8 mouse cellular contexts compared by ENCODE assay signal in the genomic region with DNA sequence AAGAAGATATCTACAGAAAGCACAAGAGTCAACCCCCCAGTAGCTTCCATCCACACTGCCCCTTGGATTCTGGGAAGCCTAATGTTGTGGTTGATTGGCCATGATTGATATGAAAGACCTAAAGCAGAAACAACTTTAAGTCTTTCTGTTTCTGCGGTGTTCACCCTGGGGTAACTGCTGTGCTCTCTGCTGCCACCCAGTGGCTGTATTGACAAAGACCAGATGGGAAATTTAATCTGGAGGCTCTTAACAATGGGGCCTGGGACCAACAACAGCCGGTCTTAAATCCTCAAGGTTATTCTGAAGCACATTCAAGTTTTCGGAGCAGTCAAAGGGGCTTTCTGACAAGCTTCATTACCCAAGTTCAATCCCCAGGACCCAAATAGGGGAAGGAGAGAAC. TPM values are rescaled to one million over a fixed set of nuclear protein-coding genes. Genes with fewer than 3 reads are reported as not detected.
A peak's percentile ranks its signal among the peaks of the same experiment; 100 is the strongest.
DNase-seq lines count a peak whose midpoint lies in the region; ATAC-seq and TF ChIP-seq lines count a peak whose summit lies in the region.

No protein-coding gene starts in this region.

- no peaks in the 10 kb centered on the region for H3K4me1 ChIP-seq in forebrain, embryonic 10.5 days
- no peaks in the 10 kb centered on the region for H3K4me1 ChIP-seq in forebrain, embryonic 12.5 days
- H3K4me1 ChIP-seq in forebrain, embryonic 11.5 days (replicated peaks; ENCODE audit: control insufficient read depth, insufficient read depth, low read length), result no peaks in the 10 kb centered on the region
- H3K4me1 ChIP-seq in midbrain, postnatal 0 days (ENCODE audit: insufficient read depth, low read length), result no peaks in the 10 kb centered on the region

- 15% methylated on average over 3 of the region's 3 CpGs for WGBS in forebrain, embryonic 10.5 days
- whole genome bisulfite sequencing in forebrain, embryonic 12.5 days, result 12% methylated on average over 3 of the region's 3 CpGs
- WGBS in forebrain, embryonic 11.5 days, result 14% methylated on average over 3 of the region's 3 CpGs
- WGBS in midbrain, postnatal 0 days, result 5% methylated on average over 3 of the region's 3 CpGs

- no peak overlapping the region for H3K27ac ChIP-seq in forebrain, embryonic 10.5 days
- H3K27ac ChIP-seq in forebrain, embryonic 12.5 days, result no peak overlapping the region
- no peak overlapping the region for H3K27ac ChIP-seq in forebrain, embryonic 11.5 days (ENCODE audit: low read depth, low read length)
- H3K27ac ChIP-seq in midbrain, postnatal 0 days (ENCODE audit: low read depth, low read length), result no peak overlapping the region

- H3K9ac ChIP-seq in forebrain, embryonic 12.5 days, result no peak overlapping the region
- no peak overlapping the region for H3K9ac ChIP-seq in forebrain, embryonic 11.5 days (ENCODE audit: low read length)
- no peak overlapping the region for H3K9ac ChIP-seq in midbrain, postnatal 0 days (replicated peaks; ENCODE audit: low read length, poor library complexity, severe bottlenecking)

- intact Hi-C loops in left cerebral cortex, postnatal 10 days (cut with DNase I), result loop anchor here (2.0 to 10.0 kb wide), 3 partner anchors 73 to 401 kb away; a partner anchor contains a TSS

- no peak overlapping the region for H3K4me3 ChIP-seq in forebrain, embryonic 10.5 days
- no peak overlapping the region for H3K4me3 ChIP-seq in forebrain, embryonic 12.5 days (replicated peaks)
- no peak overlapping the region for H3K4me3 ChIP-seq in forebrain, embryonic 11.5 days (ENCODE audit: low read depth, low read length)
- H3K4me3 ChIP-seq in midbrain, postnatal 0 days (ENCODE audit: low read depth, low read length), result no peak overlapping the region

- peak; percentile 94 for TF ChIP-seq CTCF in midbrain, postnatal 0 days (IDR thresholded peaks at IDR 0.05)

- ATAC-seq in forebrain, embryonic 12.5 days (ENCODE audit: low FRiP score), result no peak
- ATAC-seq in forebrain, embryonic 11.5 days (replicated peaks; ENCODE audit: low FRiP score), result no peak
- no peak for ATAC-seq in midbrain, postnatal 0 days (ENCODE audit: low FRiP score)

- no peaks in the 10 kb centered on the region for H3K36me3 ChIP-seq in forebrain, embryonic 10.5 days (replicated peaks)
- no peaks in the 10 kb centered on the region for H3K36me3 ChIP-seq in forebrain, embryonic 12.5 days (replicated peaks)
- no peaks in the 10 kb centered on the region for H3K36me3 ChIP-seq in forebrain, embryonic 11.5 days (ENCODE audit: control insufficient read depth, insufficient read depth, low read length)
- H3K36me3 ChIP-seq in midbrain, postnatal 0 days (ENCODE audit: insufficient read depth, low read length), result no peaks in the 10 kb centered on the region
- H3K36me3 ChIP-seq in splenic B cell, adult 2 months (ENCODE audit: control insufficient read depth, insufficient read depth, low read length, poor library complexity, severe bottlenecking), result no peaks in the 10 kb centered on the region

- DNase-seq in forebrain, embryonic 10.5 days (ENCODE audit: extremely low spot score, low spot score), result peak; percentile 71
- DNase-seq in brain, adult 2 months (ENCODE audit: low read depth, low spot score), result peak; percentile 79
- peak; percentile 87 for DNase-seq in forebrain, embryonic 11.5 days (ENCODE audit: low spot score)
- DNase-seq in heart, postnatal 4 days, result peak; percentile 92
- peak; percentile 69 to 77 for DNase-seq in left cerebral cortex, postnatal 10 days (ENCODE audit: extremely low spot score in 1 of 2, low spot score in 2 of 2)
- peak; percentile 84 for DNase-seq in midbrain, postnatal 0 days (ENCODE audit: low spot score)
- peak; percentile 85 for DNase-seq in splenic B cell, adult 2 months (ENCODE audit: low read depth, low spot score)

- H3K4me2 ChIP-seq in forebrain, embryonic 12.5 days, result no peak overlapping the region
- no peak overlapping the region for H3K4me2 ChIP-seq in forebrain, embryonic 11.5 days (ENCODE audit: low read depth, low read length, severe bottlenecking)
- H3K4me2 ChIP-seq in midbrain, postnatal 0 days (ENCODE audit: low read depth, low read length, poor library complexity, severe bottlenecking), result no peak overlapping the region

- no peaks in the 10 kb centered on the region for H3K27me3 ChIP-seq in forebrain, embryonic 10.5 days (ENCODE audit: poor library complexity, severe bottlenecking)
- H3K27me3 ChIP-seq in forebrain, embryonic 12.5 days, result no peaks in the 10 kb centered on the region
- H3K27me3 ChIP-seq in forebrain, embryonic 11.5 days (ENCODE audit: control insufficient read depth, insufficient read depth, low read length), result no peaks in the 10 kb centered on the region
- no peaks in the 10 kb centered on the region for H3K27me3 ChIP-seq in midbrain, postnatal 0 days (ENCODE audit: insufficient read depth, low read length)
- no peaks in the 10 kb centered on the region for H3K27me3 ChIP-seq in splenic B cell, adult 2 months (ENCODE audit: control insufficient read depth, insufficient read depth, low read length, poor library complexity, severe bottlenecking)

- H3K9me3 ChIP-seq in forebrain, embryonic 10.5 days, result no peaks in the 10 kb centered on the region
- H3K9me3 ChIP-seq in forebrain, embryonic 12.5 days, result no peaks in the 10 kb centered on the region
- H3K9me3 ChIP-seq in forebrain, embryonic 11.5 days (ENCODE audit: control insufficient read depth, low read length), result no peaks in the 10 kb centered on the region
- H3K9me3 ChIP-seq in midbrain, postnatal 0 days (ENCODE audit: low read length), result no peaks in the 10 kb centered on the region

RNA-seq across cellular contexts. Expression of a gene that starts 24.0 kb away (rescaled TPM):
- polyA plus RNA-seq in forebrain, embryonic 10.5 days (2016; fragmentation: Nextera tagmentation; extraction: Ambion mirVana), result 3.5 and 4.0 TPM in 2 replicates
- 3.1 and 3.5 TPM in 2 replicates for polyA plus RNA-seq in forebrain, embryonic 12.5 days (2016; fragmentation: Nextera tagmentation; extraction: Ambion mirVana)
- 4.2 and 4.3 TPM in 2 replicates for polyA plus RNA-seq in forebrain, embryonic 11.5 days (2014; fragmentation: Nextera tagmentation; extraction: Ambion mirVana)
- total RNA-seq in heart, postnatal 4 days (2021), result 100 to 1,000 TPM; 261 to 277 TPM
- 1 to 10 TPM; 1.9 to 3.0 TPM for total RNA-seq in left cerebral cortex, postnatal 10 days (2021)
- 0.99 and 1.4 TPM in 2 replicates for total RNA-seq in midbrain, postnatal 0 days (2014; rRNA removed)
- polyA plus RNA-seq in midbrain, postnatal 0 days (2015; fragmentation: Nextera tagmentation; extraction: Ambion mirVana), result 1.9 and 2.1 TPM in 2 replicates
